Mouse (Mus musculus) gonadal fat pad, adult 2 months (tissue): ENCODE measurements around the gene 4930503B20Rik. TPM values are rescaled to one million over a fixed set of nuclear protein-coding genes. Genes with fewer than 3 reads are reported as not detected.

ENCODE experiments used
- DNase-seq: peaks from one replicate; pipeline ENCODE4 v3.0.0-alpha.2; 2012; ENCODE audit warnings: low read depth
- polyA plus RNA-seq: library from polyadenylated mRNA; depleted of rRNA; stranded (reverse); fragments of >200 nt; gene quantifications from 2 replicates; pipeline ENCODE4 v1.2.3, GENCODE M21; 2012; rRNA removed

4930503B20Rik gene
- polyA plus RNA-seq, result 0.76 and 1.8 TPM in 2 replicates

DNA sequence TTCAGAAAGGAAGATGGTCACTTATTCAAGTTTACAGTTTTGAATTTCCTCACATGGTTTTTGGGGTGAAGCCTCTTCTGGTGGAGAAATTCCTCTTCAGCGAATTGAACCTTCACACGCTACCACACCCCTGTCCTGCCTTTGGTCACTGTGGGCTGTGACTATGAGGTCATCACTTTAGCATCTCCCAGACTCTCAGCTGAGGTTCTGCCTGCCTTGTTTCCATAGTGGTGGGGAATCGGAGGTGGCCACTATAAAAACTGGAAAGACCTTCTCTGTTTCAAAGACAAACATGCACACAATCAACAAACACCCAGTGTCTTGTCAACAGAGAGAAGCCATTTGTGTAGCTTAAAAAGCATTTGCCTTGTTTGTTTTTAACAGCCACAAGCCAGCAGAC is at the start of gene 4930503B20Rik:
Gene 4930503B20Rik (minus strand): TSS at position 101 of the 400 bp plus-strand sequence.
- DNase-seq, result no peak

DNA sequence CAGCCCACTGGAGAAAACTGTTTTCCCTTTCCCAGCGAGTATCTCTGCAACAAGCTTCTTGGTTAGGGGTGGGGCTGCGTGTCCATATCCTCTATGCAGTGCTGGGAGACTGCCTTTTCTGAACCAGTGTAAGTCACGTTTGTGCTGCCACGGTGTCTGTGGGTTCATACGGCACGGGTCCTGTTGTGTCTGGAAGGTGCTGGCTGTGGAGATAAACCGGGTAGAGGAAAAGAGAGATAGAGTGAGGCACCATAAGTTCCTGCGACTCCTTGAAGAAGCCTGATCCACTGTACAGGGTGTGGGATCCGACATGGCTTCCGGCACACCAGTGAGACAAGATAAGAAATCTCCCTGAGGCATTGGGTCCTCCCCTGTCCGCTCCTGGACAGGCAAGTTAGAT is 48.9 kb upstream of the 4930503B20Rik start:
- no peak for DNase-seq

DNA sequence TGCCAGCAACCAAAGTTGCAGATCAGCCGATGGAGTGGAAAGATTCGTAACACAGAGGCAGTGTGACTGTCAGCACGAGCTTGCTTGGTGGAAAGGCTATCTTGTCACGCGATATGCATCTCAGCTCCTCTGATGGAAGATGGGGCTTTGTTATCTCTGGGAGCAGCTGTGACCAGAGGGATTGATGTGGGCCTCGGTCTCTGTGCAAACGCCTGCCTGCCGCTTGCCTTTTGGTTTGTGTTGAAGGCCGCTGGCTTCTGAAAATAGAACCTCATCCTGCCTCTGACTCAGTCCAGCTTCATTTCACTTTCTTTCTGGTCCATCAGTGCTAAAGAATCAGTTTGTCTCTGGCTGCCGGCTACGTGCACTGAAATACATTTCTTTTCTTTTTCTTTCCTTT is 47.9 kb upstream of the 4930503B20Rik start:
- no peak for DNase-seq

DNA sequence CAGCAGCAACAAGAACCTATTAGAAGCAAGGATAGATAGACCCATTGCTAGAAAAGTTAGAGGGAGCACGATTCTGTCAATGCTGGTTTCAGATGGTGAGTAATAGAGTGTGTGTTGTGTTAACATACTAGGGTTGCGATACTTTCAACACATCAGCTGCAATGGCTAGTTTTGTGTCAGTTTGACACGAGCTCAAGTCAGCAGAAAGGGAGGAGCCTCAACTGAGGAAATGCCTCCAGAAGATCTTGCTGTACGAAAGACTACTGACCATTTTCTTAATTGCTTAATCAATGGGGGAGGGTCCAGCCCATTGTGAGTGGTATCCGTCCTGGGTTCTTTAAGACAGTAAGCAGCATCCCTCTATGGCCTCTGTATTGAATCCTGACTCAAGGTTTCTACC is 41.4 kb upstream of the 4930503B20Rik start:
- no peak for DNase-seq

DNA sequence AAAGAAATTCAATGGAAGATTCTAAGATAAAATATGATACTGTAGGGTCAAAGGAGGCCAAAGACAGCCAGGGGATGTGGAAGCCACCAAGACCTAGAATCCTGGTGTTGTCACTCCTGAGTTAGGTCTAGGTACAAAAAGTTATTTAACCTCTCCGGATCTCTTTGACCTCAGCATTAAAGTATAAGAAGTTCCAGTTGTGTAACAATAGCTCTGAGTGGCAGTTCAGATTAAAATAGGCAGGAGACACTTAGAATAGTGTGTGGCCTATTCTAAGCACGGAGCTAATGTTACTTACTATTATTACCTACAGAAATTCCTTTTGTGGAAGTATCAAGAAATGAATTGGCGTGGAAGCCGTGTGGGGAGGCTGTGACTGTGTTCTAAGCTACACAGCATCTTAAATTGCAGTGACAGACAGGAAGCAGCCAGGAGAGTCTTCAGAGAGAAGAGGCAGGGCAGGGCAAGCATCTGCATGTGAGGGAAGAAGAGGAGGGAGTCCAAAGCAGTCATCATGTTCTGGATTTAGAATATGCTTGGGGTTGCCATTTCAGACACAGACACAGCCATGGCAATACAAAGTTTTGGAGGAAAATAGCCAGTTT is 36.1 kb upstream of the 4930503B20Rik start:
- DNase-seq, result no peak

DNA sequence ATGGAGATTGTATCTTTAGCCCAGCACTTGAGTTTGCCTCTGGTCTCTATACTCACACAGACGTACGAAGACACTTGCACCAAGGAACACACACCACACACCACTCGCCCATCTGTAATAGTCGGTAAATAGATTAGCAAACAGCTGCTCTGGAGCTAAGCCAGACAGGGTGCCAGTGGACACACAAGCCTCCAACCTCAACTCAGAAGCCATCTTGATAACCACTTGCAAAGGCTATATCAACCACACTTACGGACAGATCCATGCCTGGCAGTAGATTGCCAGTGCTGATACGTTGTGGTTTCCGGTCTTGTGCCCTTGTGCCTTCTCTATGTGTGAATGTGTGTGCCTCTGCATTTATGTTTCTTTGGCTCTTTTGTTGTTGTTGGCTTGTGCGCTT is 35.3 kb upstream of the 4930503B20Rik start:
- no peak for DNase-seq

DNA sequence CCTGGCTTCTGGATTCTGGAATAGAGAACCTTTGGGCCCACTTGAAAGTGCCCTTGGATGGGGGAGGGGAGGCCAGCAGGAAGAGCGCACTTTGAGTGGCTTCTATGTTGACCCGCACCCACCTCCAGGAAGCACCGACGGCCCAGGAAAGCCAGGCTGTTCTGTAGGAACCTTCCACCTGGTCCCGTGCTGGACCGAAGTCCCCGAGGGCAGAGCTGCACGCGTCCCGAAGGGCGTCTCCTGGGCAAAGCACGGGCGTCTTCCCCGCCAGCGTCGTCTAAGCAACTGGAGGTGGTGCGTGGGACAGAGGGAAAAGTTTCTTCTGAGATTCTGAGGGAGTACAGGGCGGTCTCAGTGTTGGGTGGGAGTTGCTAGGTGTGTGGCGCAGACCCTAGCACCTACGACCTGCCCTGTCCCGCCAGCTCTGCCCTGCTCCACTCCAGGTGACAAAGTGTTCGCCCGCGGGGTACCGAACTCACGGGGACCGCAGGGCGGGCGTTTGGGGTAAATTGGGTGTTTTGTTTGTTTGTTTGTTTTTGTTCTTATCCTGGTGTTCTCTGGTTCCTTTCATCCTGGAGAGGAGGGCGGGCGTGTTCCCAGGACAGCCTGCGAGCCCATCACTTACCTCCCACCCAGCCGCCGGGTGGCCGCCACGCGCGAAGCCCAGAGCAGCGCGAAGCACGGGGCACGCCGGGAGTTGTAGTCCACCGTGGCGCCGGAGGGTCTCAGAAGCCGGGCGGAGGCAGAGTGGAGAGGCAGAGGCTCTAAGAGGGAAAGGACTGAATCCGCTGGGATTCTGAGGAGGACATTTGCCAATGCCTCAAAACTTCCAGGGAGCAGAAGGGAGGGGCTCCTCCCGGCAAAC is 33.9 kb upstream of the 4930503B20Rik start, which contains the start of gene Samd13:
Gene Samd13 (minus strand): TSS at position 782 of the 865 bp plus-strand sequence.
- DNase-seq, result no peak

DNA sequence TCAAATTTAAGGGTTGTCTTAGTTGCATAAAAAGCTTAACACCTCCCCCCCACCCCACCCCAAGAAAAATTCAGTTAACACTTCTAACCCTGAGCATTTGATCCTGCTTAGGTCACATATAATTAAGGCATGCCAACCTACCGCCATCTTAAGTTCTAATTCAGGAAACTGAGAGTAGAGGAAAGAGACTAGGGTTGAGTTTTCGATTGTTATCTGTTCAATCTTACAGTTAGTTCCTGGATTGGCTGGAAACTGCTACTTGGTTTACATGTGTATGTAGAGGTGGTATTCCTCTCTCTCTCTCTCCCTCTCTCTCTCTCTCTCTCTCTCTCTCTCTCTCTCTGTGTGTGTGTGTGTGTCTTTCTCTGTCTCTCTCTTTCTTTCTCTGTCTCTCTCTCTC is 32.0 kb upstream of the 4930503B20Rik start:
- DNase-seq, result no peak

- DNase-seq, result no peak
Observed at GRCm38 (mm10) chr3:146682140-146682651, 31.1 kb upstream of the 4930503B20Rik start.

- DNase-seq, result no peak
Observed at GRCm38 (mm10) chr3:146681696-146682095, 30.6 kb upstream of the 4930503B20Rik start.

DNA sequence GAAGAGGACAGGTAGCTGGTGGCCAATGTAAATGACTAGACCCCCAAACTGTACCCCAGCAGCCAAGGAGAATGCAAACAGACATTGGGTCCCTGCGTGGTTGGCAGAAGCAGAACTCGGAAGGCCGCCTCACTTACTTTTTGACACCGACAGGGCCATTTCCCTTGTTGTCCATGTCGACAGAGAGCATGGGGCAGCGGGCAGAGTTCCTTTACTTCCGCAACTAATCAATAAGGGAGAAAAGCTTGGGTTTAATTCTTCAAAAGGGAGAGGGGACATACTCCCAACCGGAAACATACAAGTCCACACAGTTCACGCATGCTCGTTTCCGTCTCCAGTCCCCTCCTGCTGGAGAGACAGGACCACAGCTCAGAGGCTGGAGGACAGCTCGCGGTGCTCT is 29.5 kb upstream of the 4930503B20Rik start:
- DNase-seq, result no peak

DNA sequence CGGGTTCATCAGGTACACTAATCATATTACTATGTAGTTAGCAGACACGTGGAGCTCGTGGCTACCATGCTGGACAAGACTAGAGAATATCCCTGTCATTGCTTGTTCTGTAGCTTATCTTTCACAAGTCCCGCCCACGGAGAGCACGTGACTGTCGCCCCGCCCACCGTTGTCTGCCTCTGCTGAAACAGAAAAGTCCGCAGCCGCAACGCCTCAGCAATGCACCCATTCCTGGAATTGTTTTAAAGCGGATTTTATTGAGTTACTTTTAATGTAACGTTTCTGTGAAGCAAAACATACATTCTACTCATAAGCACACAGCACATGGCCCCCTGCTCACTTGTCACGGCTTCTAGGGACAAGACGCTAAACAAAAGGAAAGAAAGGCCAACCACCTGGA is 28.5 kb upstream of the 4930503B20Rik start:
- DNase-seq, result no peak

DNA sequence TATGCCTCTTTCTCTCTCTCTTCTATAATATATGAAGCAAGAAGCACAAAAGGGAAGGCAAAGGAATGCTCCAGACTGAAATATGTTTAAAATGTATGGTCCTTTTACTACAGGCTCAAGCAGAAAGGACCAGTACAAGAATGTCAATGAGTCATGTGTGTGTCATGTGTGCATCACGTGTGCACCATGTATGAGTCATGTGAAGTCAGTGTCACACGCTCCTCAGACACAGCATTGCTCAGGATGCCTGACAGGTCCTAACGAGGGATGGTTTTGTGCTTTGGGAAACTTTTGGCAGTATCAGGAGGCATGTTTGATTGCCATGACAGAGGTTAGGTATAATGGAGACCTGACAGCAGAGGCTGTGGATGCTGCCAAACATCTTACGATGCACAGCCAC is 25.1 kb upstream of the 4930503B20Rik start:
- DNase-seq, result no peak

DNA sequence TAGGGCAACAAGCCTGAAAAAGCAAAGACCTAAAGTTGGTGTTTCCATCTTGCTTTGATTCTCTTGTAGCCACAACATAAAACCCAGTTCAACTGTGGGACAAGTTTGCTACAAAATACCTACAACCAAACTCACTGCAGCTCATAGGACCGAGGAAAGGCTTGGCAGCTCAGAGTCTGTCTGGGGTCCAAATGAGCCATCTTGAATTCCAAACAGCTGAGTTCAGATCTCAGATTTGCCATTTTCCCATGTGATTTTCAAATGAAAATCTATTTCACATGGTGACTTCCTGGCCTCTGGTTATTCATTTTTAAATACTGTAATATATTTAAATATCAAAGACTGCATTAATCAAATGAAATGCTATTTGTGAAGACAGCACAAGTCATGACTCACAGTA is 24.0 kb upstream of the 4930503B20Rik start:
- no peak for DNase-seq

- DNase-seq, result no peak
Observed at GRCm38 (mm10) chr3:146671121-146671520, 20.0 kb upstream of the 4930503B20Rik start.

DNA sequence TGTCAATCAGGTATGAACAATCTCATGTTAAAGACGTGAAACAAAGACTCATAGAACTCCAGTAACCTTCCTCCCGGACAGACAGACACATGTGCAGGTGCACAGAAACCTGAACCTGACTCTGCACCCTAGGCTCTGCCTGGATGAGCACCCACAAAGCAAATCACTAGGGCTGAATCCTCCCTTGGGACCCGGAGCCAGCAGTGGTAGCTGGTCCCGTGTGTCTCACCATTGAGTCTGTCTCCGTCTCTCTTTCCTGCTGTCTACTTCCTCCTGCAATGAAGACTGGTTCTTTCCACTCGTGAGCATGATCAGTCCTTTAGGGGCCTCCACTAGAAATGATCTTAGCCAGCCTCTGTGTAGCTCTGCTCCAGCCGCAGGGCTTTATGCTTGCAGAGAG is 10.8 kb upstream of the 4930503B20Rik start:
- no peak for DNase-seq

DNA sequence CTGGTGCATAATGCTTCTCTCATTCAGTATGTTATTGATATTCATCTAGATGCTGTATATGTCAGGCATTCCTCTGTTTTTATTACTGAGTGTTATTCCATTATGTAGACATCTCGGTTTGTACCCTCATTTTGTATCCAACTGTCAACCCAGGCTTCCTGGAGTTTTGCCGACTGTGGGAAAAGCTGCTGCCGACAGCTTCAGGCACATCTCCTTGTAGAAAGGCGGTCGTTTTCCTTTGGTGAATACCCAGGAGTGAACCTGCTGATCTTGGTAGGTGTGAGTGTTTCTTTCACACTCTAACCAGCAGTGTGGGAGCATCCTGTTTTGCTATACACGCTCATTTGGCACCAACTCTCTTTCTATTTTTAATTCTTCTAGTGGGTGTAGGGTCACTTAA is 9.9 kb upstream of the 4930503B20Rik start:
- no peak for DNase-seq

DNA sequence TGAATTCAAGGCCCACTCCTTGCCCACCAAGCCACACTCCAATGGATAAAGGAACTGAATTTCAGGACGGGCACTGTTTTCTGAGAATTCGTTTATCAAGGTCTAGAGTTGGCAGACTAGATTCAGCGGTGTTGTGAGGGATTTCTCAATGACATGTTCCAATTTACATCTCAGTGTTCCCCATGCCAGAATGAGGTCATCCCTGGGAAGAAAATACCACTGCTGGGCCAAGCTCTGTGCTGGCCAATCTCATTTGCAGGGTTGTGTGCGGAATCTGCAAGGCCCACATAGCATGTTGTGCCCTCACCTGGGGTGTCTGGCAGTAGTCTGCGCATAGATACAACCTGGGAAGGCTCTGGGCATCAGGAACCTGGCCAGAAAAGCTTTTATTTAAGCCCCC is 8.2 kb upstream of the 4930503B20Rik start:
- no peak for DNase-seq

GRCm38 (mm10) chr3:146658061-146658639 is 7.0 kb upstream of the 4930503B20Rik start:
- no peak for DNase-seq

DNA sequence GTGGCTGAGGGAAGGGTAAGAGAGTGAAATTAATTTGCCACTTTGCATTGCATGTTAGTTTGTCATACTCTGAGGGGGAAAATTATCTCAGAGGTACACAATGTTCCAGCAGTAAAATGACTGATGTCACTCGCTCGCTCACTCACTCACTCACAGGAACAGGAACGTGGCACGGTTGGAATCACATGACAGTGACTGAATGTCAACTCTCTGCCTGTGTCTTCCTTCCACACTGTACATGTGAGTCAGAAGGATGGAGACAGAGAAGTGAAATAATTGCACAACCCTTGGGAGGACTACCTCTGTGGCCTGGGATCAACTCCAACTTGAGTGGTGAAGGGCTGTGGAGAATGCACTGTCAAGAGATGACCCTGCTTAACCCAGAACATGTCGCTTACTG is 6.3 kb upstream of the 4930503B20Rik start:
- DNase-seq, result no peak

GRCm38 (mm10) chr3:146655111-146655577 is 4.0 kb upstream of the 4930503B20Rik start:
- DNase-seq, result no peak

GRCm38 (mm10) chr3:146653692-146654091 is 2.6 kb upstream of the 4930503B20Rik start:
- no peak for DNase-seq
